Mouse (Mus musculus) liver, postnatal 0 days (tissue): ENCODE measurements at regions not wholly inside any gene's neighbourhood (a gene's known extent, or its start where the extent isn't known, plus 50 kb on each side); places are given as distances from the start of the nearest gene placed in this dataset.

Experiments
- CTCF ChIP-seq: sonication (generic); IDR thresholded peaks from 2 replicates; pipeline ENCODE4 v1.5.1; 2016; ENCODE audit warnings: antibody characterized with exemption, low read depth
- EP300 ChIP-seq: IDR thresholded peaks from 2 replicates; pipeline ENCODE4 v1.6.1; 2016; ENCODE audit warnings: antibody characterized with exemption, low read depth, mild to moderate bottlenecking

DNA sequence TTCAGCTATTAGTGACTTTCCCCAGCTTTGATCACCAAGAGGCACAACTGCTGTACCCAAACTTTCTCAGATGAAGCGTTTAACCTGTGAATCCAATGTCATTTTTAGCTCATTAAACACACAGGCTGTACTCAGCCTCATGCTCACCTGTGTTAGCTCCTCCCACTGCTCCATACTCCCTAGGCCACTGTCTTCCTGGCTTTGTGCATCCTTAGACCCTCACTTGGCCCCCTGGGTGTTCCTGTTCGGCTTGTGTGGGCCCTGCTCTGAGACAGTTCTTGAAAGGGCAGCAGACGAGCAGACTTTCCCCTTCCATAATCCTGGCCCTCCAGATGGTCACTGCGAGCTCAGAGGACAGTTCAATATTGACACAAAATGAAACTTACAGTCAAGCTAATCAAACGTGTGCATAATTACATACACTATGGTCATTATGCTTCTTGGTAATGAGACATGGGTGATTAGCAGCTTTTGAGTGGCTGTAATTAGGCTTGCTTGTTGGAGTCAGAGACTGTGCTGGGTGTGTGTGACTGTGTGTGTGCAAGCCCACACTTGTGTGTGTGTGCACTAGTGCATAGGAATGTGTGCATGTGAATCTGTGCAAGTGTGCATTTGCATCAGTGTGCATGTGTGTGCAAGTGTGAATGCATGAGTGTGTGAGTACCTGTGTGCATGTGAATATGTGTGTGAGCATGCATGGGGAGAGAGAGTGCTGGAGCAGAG is 50.6 kb upstream of the Gm10220 start:
- no peak for TF ChIP-seq CTCF
- TF ChIP-seq EP300: no peak
